Mouse (Mus musculus) myocyte (in vitro differentiated cells): Measurements from ENCODE around the gene Sec31b. TPM values are rescaled to one million over a fixed set of nuclear protein-coding genes. Genes with fewer than 3 reads are reported as not detected.

Experiments
- H3K27me3 ChIP-seq: one replicate; pipeline ENCODE4 v1.6.1; 2011; ENCODE audit not compliant: control insufficient read depth, insufficient read depth, insufficient read length
- H3K36me3 ChIP-seq: one replicate; pipeline ENCODE4 v1.6.1; 2011; ENCODE audit not compliant: control insufficient read depth, insufficient read depth
- H3K4me2 ChIP-seq: one replicate; pipeline ENCODE4 v1.6.1; 2011; ENCODE audit warnings: low read depth, control low read depth
- H3K4me3 ChIP-seq: one replicate; pipeline ENCODE4 v1.5.1; 2011; ENCODE audit warnings: mild to moderate bottlenecking, control low read depth, moderate library complexity
- H3K79me2 ChIP-seq: one replicate; pipeline ENCODE4 v1.6.1; 2011; ENCODE audit not compliant: control insufficient read depth, insufficient read depth
- H3ac ChIP-seq: one replicate; pipeline ENCODE4 v1.6.1; 2011; ENCODE audit not compliant: control insufficient read depth, insufficient read length
- CEBPB ChIP-seq: IDR thresholded peaks from 2 replicates; pipeline ENCODE4 v1.6.1; 2011; ENCODE audit warnings: mild to moderate bottlenecking, moderate library complexity; ENCODE audit not compliant: poor library complexity, insufficient read depth, severe bottlenecking
- E2F4 ChIP-seq: IDR thresholded peaks from one replicate; pipeline ENCODE4 v1.6.1; 2011; ENCODE audit warnings: mild to moderate bottlenecking, control low read depth, moderate library complexity; ENCODE audit not compliant: insufficient read depth
- MAX ChIP-seq: IDR thresholded peaks from one replicate; pipeline ENCODE4 v1.6.1; 2011; ENCODE audit warnings: low read depth, mild to moderate bottlenecking, control low read depth
- MYOD1 ChIP-seq, 3 experiments: IDR thresholded peaks; one replicate each; pipeline ENCODE4 v1.6.1; 2011; ENCODE audit warnings: control low read depth in 2 of 3, low read depth in 2 of 3, mild to moderate bottlenecking in 2 of 3, moderate library complexity in 1 of 3; ENCODE audit not compliant: insufficient read length in 2 of 3, control insufficient read depth in 1 of 3
- MYOG ChIP-seq, 3 experiments: IDR thresholded peaks; one replicate each; pipeline ENCODE4 v1.6.1; 2011; ENCODE audit warnings: control low read depth in 2 of 3, low read depth in 2 of 3, mild to moderate bottlenecking in 2 of 3; ENCODE audit not compliant: insufficient read length in 2 of 3, control insufficient read depth in 1 of 3, insufficient read depth in 1 of 3
- POLR2A ChIP-seq: IDR thresholded peaks from one replicate; pipeline ENCODE4 v1.6.1; 2011; ENCODE audit warnings: low read depth, mild to moderate bottlenecking, control low read depth, moderate library complexity; ENCODE audit not compliant: insufficient read length
- POLR2AphosphoS2 ChIP-seq: IDR thresholded peaks from one replicate; pipeline ENCODE4 v1.6.1; 2011; ENCODE audit warnings: low read depth, control low read depth; ENCODE audit not compliant: insufficient read length
- REST ChIP-seq: IDR thresholded peaks from one replicate; pipeline ENCODE4 v1.6.1; 2011; ENCODE audit warnings: mild to moderate bottlenecking, control low read depth, moderate library complexity; ENCODE audit not compliant: insufficient read depth, insufficient read length
- SRF ChIP-seq: IDR thresholded peaks from one replicate; pipeline ENCODE4 v1.6.1; 2011; ENCODE audit warnings: low read depth; ENCODE audit not compliant: control insufficient read depth, insufficient read length
- TCF12 ChIP-seq: IDR thresholded peaks from one replicate; pipeline ENCODE4 v1.6.1; 2011; ENCODE audit warnings: mild to moderate bottlenecking, control low read depth; ENCODE audit not compliant: poor library complexity, insufficient read depth, severe bottlenecking
- TCF3 ChIP-seq: IDR thresholded peaks from one replicate; pipeline ENCODE4 v1.6.1; 2011; ENCODE audit warnings: low read depth, control low read depth; ENCODE audit not compliant: insufficient read length
- USF1 ChIP-seq: IDR thresholded peaks from one replicate; pipeline ENCODE4 v1.6.1; 2011; ENCODE audit warnings: low read depth, mild to moderate bottlenecking, control low read depth, moderate library complexity
- polyA plus RNA-seq: library from polyadenylated mRNA; unstranded; fragments of >200 nt; fragmentation: generic; extraction: Trizol; gene quantifications from one replicate; pipeline ENCODE4 v1.2.1, GENCODE M21; 2012; ENCODE audit warnings: missing spikeins

Sec31b gene
- polyA plus RNA-seq, 1 experiment: 0.02 TPM

GRCm38 (mm10) chr19:44496941-44497340 is 48.7 kb downstream of the Sec31b start:
- Histone ChIP-seq H3ac (no peak overlapping the region), H3K4me2 (no peak overlapping the region), H3K27me3 (peaks cover 72% of the 10 kb centered on the region), H3K79me2 (no peaks in the 10 kb centered on the region), H3K36me3 (no peaks in the 10 kb centered on the region), H3K4me3 (no peak overlapping the region)
- TF ChIP-seq REST (no peak), E2F4 (no peak), TCF3 (no peak), USF1 (no peak), MAX (no peak)

GRCm38 (mm10) chr19:44496511-44496910 is 49.2 kb downstream of the Sec31b start:
- H3K36me3 ChIP-seq: no peaks in the 10 kb centered on the region
- peaks cover 71% of the 10 kb centered on the region for H3K27me3 ChIP-seq
- H3ac ChIP-seq: no peak overlapping the region
- no peak for TF ChIP-seq MYOD1 (IDR thresholded peaks at IDR 0.05; ENCODE audit: control insufficient read depth in 1 of 3, insufficient read length in 2 of 3, low read depth in 2 of 3)
- no peak for TF ChIP-seq MYOG (IDR thresholded peaks at IDR 0.05; ENCODE audit: control insufficient read depth in 1 of 3, insufficient read depth in 1 of 3, insufficient read length in 2 of 3, low read depth in 2 of 3)
- TF ChIP-seq CEBPB: no peak
- TF ChIP-seq TCF3: no peak
- no peak for TF ChIP-seq POLR2AphosphoS2
- TF ChIP-seq SRF: no peak
- no peak for TF ChIP-seq POLR2A
- no peak for TF ChIP-seq E2F4
- TF ChIP-seq USF1: no peak
- no peak for TF ChIP-seq MAX
- TF ChIP-seq REST: no peak
- no peak for TF ChIP-seq TCF12
- no peak overlapping the region for H3K4me3 ChIP-seq
- H3K4me2 ChIP-seq: no peak overlapping the region
- H3K79me2 ChIP-seq: no peaks in the 10 kb centered on the region

- Histone ChIP-seq H3K4me3 (no peak within 1 kb of the TSS), H3K4me2 (no peak within 1 kb of the TSS), H3K27me3 (peaks cover 64% of the 10 kb centered on the region), H3K79me2 (no peaks in the 10 kb centered on the region), H3ac (no peak within 1 kb of the TSS), H3K36me3 (no peaks in the 10 kb centered on the region)
- no peak for TF ChIP-seq E2F4
Observed at GRCm38 (mm10) chr19:44493128-44493527, 52.5 kb downstream of the Sec31b start, which contains the start of gene Wnt8b. Gene Wnt8b, plus strand, starts transcription at chr19:44493472.

- Histone ChIP-seq H3K4me2 (no peak overlapping the region), H3K79me2 (no peaks in the 10 kb centered on the region), H3K27me3 (peaks cover 31% of the 10 kb centered on the region), H3ac (no peak overlapping the region), H3K4me3 (no peak overlapping the region), H3K36me3 (no peaks in the 10 kb centered on the region)
- TF ChIP-seq MAX: no peak
- TF ChIP-seq SRF: no peak
- TF ChIP-seq CEBPB: no peak
- TF ChIP-seq POLR2A: no peak
- no peak for TF ChIP-seq MYOD1 (IDR thresholded peaks at IDR 0.05; ENCODE audit: control insufficient read depth in 1 of 3, insufficient read length in 2 of 3, low read depth in 2 of 3)
- TF ChIP-seq REST: no peak
- TF ChIP-seq USF1: no peak
- TF ChIP-seq TCF3: no peak
- no peak for TF ChIP-seq MYOG (IDR thresholded peaks at IDR 0.05; ENCODE audit: control insufficient read depth in 1 of 3, insufficient read depth in 1 of 3, insufficient read length in 2 of 3, low read depth in 2 of 3)
- no peak for TF ChIP-seq TCF12
- TF ChIP-seq E2F4: no peak
- TF ChIP-seq POLR2AphosphoS2: no peak
Observed at GRCm38 (mm10) chr19:44487266-44487665, 58.4 kb downstream of the Sec31b start.

- TF ChIP-seq MAX (no peak), SRF (no peak), POLR2A (no peak), E2F4 (no peak), TCF3 (no peak), CEBPB (no peak), TCF12 (no peak), MYOD1 (IDR thresholded peaks at IDR 0.05; ENCODE audit: control insufficient read depth in 1 of 3, insufficient read length in 2 of 3, low read depth in 2 of 3) (no peak), MYOG (IDR thresholded peaks at IDR 0.05; ENCODE audit: control insufficient read depth in 1 of 3, insufficient read depth in 1 of 3, insufficient read length in 2 of 3, low read depth in 2 of 3) (no peak), REST (no peak), POLR2AphosphoS2 (no peak), USF1 (no peak)
- Histone ChIP-seq H3ac (no peak overlapping the region), H3K79me2 (no peaks in the 10 kb centered on the region), H3K27me3 (peaks cover 37% of the 10 kb centered on the region), H3K4me2 (no peak overlapping the region), H3K36me3 (no peaks in the 10 kb centered on the region), H3K4me3 (no peak overlapping the region)
Observed at GRCm38 (mm10) chr19:44476541-44476940, 69.1 kb downstream of the Sec31b start.
